Mouse (Mus musculus): ENCODE results near the gene Col18a1. TPM values are rescaled to one million over a fixed set of nuclear protein-coding genes. Genes with fewer than 3 reads are reported as not detected.
"Not testable (repeated sequence)": the region's sequence is repeated elsewhere in the genome, so short reads cannot be mapped to it uniquely, and the experiment has no call there.

The Col18a1 gene
- polyA plus RNA-seq, 1 experiment from 2014 or later, result 33.6 TPM

GRCm38 (mm10) chr10:77147545-77147944 is 18.8 kb downstream of the Col18a1 start:
- peaks cover 27% of the 10 kb centered on the region for H3K4me1 ChIP-seq
- H3K27me3 ChIP-seq (replicated peaks), result no peaks in the 10 kb centered on the region
- H3K9ac ChIP-seq, result no peak overlapping the region
- no peaks in the 10 kb centered on the region for H3K9me3 ChIP-seq
- no peak overlapping the region for H3K27ac ChIP-seq
- no peaks in the 10 kb centered on the region for H3K36me3 ChIP-seq (replicated peaks)
- H3K4me3 ChIP-seq, result no peak overlapping the region
- no peak overlapping the region for H3K4me2 ChIP-seq
- 94% methylated on average over 10 of the region's 10 CpGs for WGBS
- ATAC-seq (replicated peaks), result no peak

DNA sequence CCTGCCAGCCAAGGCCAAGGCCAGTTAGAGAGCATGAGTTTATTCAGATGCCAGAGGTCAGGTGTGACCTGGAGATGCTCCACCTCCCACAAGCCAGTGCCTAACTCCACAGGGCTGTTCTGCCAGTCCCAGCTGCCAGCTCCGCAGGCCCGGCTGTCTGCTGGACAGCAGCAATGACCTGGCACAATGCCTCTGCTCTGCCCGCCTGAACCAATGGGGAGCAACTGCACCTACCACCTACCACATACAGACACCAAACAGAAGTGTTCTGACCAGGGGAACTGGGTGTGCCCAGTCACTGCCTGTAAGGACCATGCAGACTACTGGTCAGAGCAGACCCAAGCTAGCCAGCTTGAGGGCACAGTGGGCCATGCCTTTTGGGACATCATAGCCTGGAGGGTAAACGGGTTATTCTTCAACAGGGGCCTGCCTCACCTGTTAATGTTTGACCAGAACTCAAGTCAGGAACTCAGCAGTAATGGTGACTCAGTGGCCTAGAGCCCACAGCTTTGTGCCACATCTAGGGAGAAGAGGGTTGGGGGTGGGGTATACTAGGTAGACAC is 19.4 kb downstream of the Col18a1 start:
- Histone ChIP-seq H3K4me2 (no peak overlapping the region), H3K9me3 (no peaks in the 10 kb centered on the region), H3K4me1 (peaks cover 21% of the 10 kb centered on the region), H3K27ac (no peak overlapping the region), H3K27me3 (replicated peaks) (no peaks in the 10 kb centered on the region), H3K9ac (no peak overlapping the region), H3K36me3 (replicated peaks) (no peaks in the 10 kb centered on the region), H3K4me3 (no peak overlapping the region)
- no peak for ATAC-seq (replicated peaks)
- 82% methylated on average over 4 of the region's 4 CpGs for WGBS

- Histone ChIP-seq H3K4me1 (peaks cover 11% of the 10 kb centered on the region), H3K4me2 (no peak overlapping the region), H3K9ac (no peak overlapping the region), H3K9me3 (no peaks in the 10 kb centered on the region), H3K4me3 (no peak overlapping the region), H3K27ac (no peak overlapping the region), H3K27me3 (replicated peaks) (no peaks in the 10 kb centered on the region), H3K36me3 (replicated peaks) (no peaks in the 10 kb centered on the region)
- WGBS, result 27% methylated on average over 1 of the region's 1 CpGs
- ATAC-seq (replicated peaks), result no peak
These were observed 20.4 kb downstream of the Col18a1 start for GRCm38 (mm10) chr10:77145946-77146345.

DNA sequence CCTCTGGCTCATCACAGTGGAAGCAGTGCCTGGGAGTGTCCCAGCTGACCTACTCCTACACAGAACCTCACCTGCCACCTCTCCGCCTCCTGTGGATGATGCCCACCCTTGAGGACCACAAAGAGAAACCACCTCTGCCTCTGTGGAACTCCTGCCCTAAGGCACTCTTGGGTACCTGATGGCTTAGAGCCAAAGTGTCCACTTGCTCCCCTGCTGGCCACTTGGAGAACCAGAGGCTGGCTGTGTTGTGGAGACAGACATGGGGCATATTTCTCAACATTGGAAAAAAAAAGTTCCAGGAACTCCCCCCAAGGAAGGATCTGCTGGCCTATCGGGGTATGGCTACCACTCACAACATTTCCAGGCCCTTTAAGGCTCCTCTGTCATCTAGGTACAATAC is 22.0 kb downstream of the Col18a1 start:
- no peaks in the 10 kb centered on the region for H3K9me3 ChIP-seq
- no peak overlapping the region for H3K4me2 ChIP-seq
- no peak for ATAC-seq (replicated peaks)
- no peaks in the 10 kb centered on the region for H3K4me1 ChIP-seq
- WGBS, result 95% methylated on average over 2 of the region's 2 CpGs
- no peaks in the 10 kb centered on the region for H3K36me3 ChIP-seq (replicated peaks)
- no peaks in the 10 kb centered on the region for H3K27me3 ChIP-seq (replicated peaks)
- H3K4me3 ChIP-seq, result no peak overlapping the region
- no peak overlapping the region for H3K9ac ChIP-seq
- H3K27ac ChIP-seq, result no peak overlapping the region

DNA sequence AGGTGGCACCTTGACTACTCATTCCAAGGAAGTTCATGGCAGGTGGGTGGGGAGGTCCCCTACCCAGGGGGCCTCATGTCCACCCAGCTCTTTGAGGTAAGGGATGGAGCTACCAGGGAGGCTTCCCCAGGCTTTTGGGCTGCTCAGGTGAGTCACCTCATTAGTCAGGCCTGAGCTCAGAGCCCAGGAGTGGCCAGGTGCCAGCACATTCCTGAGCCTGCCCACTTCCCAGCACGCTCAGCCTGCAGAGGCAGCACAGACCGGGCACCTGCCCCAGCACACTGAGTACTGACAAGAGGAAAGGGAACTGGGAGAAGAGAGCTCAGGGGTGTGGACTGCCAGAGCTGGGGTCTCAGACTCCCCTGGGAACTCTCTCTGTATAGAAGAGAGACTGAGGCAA is 24.0 kb downstream of the Col18a1 start:
- Histone ChIP-seq H3K36me3 (replicated peaks) (no peaks in the 10 kb centered on the region), H3K27ac (no peak overlapping the region)
- WGBS, result 98% methylated on average over 2 of the region's 2 CpGs

DNA sequence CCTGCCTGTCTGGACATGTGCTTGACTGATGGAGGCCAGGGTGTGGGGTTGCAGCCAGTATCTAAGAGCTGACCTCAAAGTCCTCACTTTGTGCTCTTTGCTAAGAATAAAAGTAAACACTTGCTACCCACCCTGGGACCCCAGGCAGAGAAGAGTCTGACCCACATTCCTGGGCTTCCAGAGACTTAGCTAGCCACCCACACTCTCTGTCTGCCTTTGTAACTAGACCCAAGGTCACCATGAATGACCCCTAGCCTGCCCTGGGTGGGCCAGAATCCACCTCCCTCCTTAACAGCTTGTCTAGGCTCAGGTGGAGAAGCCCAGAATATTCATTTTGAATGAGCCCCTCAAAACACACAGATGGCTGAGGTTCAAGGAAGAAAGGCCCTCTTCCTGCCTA is 28.0 kb downstream of the Col18a1 start:
- Histone ChIP-seq H3K27ac (no peak overlapping the region), H3K9me3 (no peaks in the 10 kb centered on the region), H3K4me1 (no peaks in the 10 kb centered on the region), H3K4me3 (no peak overlapping the region), H3K9ac (no peak overlapping the region), H3K4me2 (no peak overlapping the region), H3K27me3 (replicated peaks) (no peaks in the 10 kb centered on the region), H3K36me3 (replicated peaks) (no peaks in the 10 kb centered on the region)
- ATAC-seq (replicated peaks), result no peak

More for the DNA sequence above, 24.0 kb downstream of the Col18a1 start:
- Histone ChIP-seq H3K9me3 (no peaks in the 10 kb centered on the region), H3K27me3 (replicated peaks) (no peaks in the 10 kb centered on the region), H3K4me1 (no peaks in the 10 kb centered on the region), H3K9ac (no peak overlapping the region), H3K4me3 (no peak overlapping the region), H3K4me2 (no peak overlapping the region)
- no peak for ATAC-seq (replicated peaks)

DNA sequence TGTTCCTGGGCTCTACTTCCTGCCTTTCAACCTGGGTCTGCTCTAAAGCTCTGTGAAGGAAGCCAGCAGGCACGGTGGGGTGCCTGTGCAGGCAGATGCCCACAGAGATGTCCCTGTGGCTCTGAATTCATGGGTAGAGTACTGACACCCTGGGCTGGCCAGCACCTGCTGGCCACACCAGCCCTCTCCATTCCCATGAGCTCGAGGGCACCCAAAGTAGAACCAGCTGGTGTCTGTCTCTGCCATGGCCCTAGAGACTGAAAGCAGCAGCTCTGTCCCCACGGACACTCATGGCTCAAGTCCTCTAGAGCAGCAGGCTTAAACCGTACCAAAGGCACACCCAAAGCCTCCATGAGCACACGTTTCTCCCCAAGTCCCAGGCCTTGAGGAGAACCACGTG is 30.1 kb downstream of the Col18a1 start:
- H3K9me3 ChIP-seq, result no peaks in the 10 kb centered on the region
- H3K27ac ChIP-seq, result no peak overlapping the region
- H3K4me2 ChIP-seq, result no peak overlapping the region
- peaks cover 7% of the 10 kb centered on the region; the same call in 1 of the 2 replicates for H3K4me1 ChIP-seq
- WGBS, result 88% methylated on average over 6 of the region's 6 CpGs
- H3K36me3 ChIP-seq (replicated peaks), result no peaks in the 10 kb centered on the region
- no peak overlapping the region for H3K9ac ChIP-seq
- no peak overlapping the region for H3K4me3 ChIP-seq
- ATAC-seq (replicated peaks), result no peak
- H3K27me3 ChIP-seq (replicated peaks), result no peaks in the 10 kb centered on the region

GRCm38 (mm10) chr10:77135274-77135829 is 31.0 kb downstream of the Col18a1 start:
- Histone ChIP-seq H3K9ac (no peak overlapping the region), H3K4me1 (peaks cover 12% of the 10 kb centered on the region; the same call in 1 of the 2 replicates)
- no peak for ATAC-seq (replicated peaks)

GRCm38 (mm10) chr10:77134807-77135152 is 31.6 kb downstream of the Col18a1 start:
- H3K4me1 ChIP-seq, result peaks cover 16% of the 10 kb centered on the region; the same call in 1 of the 2 replicates
- not testable (repeated sequence) for H3K4me3 ChIP-seq; H3K9me3 ChIP-seq; ATAC-seq (replicated peaks); H3K27me3 ChIP-seq (replicated peaks); H3K4me2 ChIP-seq; H3K36me3 ChIP-seq (replicated peaks); H3K27ac ChIP-seq; H3K9ac ChIP-seq
- 65% methylated on average over 6 of the region's 6 CpGs for WGBS

More at GRCm38 (mm10) chr10:77135274-77135829, 31.0 kb downstream of the Col18a1 start:
- no peaks in the 10 kb centered on the region for H3K27me3 ChIP-seq (replicated peaks)
- no peaks in the 10 kb centered on the region for H3K9me3 ChIP-seq
- no peaks in the 10 kb centered on the region for H3K36me3 ChIP-seq (replicated peaks)
- H3K4me3 ChIP-seq, result no peak overlapping the region
- H3K4me2 ChIP-seq, result no peak overlapping the region
- no peak overlapping the region for H3K27ac ChIP-seq
- WGBS, result 90% methylated on average over 5 of the region's 5 CpGs

DNA sequence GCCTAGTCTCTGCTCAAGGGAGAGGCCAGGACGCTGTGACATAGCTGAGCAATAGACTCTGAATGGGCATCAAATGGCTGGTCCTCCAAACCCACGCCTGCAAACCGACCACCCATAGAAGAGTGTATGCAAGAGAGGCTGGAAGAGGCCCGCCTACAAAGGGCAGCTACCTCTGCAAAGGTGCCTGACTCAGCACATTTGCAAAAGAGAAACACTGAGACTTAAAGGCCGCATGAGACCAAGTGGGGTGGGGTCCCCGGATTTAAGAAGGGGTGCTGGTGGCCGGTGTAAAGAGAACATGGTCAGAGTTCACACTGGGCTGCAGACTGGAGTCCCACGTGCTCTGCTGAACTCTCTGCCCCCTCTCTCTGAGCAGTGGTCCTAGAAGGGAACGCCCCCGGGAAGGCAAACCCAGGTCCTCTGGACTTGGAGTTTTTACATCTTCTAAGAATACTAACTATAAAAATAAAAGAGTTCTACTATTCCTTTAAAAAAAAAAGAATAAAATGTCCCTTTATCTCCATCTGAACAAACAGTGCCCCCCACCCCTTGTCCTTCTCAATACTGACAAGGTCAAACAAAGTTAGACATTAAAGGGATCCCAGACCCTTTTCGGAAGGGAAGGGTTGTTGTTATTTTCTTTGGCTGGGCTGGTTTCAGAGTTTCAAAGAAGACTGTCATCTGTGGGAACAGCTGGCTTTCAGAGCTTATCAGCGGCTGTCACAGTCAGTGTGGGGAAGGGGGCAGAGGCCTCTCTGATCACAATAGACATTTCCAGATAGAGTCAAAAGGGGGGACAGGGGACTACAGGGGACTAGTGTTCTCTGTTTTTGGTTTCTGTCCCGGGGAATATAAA is 32.2 kb downstream of the Col18a1 start:
- H3K4me3 ChIP-seq, result no peak overlapping the region
- no peaks in the 10 kb centered on the region for H3K27me3 ChIP-seq (replicated peaks)
- no peak overlapping the region for H3K9ac ChIP-seq
- no peak for ATAC-seq (replicated peaks)
- peaks cover 16% of the 10 kb centered on the region; the same call in 1 of the 2 replicates for H3K4me1 ChIP-seq
- H3K27ac ChIP-seq, result no peak overlapping the region
- H3K9me3 ChIP-seq, result no peaks in the 10 kb centered on the region
- no peak overlapping the region for H3K4me2 ChIP-seq
- no peaks in the 10 kb centered on the region for H3K36me3 ChIP-seq (replicated peaks)
- 45% methylated on average over 13 of the region's 13 CpGs for WGBS

- no peak overlapping the region for H3K4me2 ChIP-seq
- ATAC-seq (replicated peaks), result no peak
- no peaks in the 10 kb centered on the region for H3K36me3 ChIP-seq (replicated peaks)
- no peaks in the 10 kb centered on the region for H3K27me3 ChIP-seq (replicated peaks)
- no peak overlapping the region for H3K4me3 ChIP-seq
- WGBS, result 28% methylated on average over 11 of the region's 11 CpGs
- H3K4me1 ChIP-seq, result peaks cover 16% of the 10 kb centered on the region; the same call in 1 of the 2 replicates
- no peak overlapping the region for H3K27ac ChIP-seq
- no peak overlapping the region for H3K9ac ChIP-seq
- no peaks in the 10 kb centered on the region for H3K9me3 ChIP-seq
These were observed 34.2 kb downstream of the Col18a1 start for GRCm38 (mm10) chr10:77132118-77132517.

DNA sequence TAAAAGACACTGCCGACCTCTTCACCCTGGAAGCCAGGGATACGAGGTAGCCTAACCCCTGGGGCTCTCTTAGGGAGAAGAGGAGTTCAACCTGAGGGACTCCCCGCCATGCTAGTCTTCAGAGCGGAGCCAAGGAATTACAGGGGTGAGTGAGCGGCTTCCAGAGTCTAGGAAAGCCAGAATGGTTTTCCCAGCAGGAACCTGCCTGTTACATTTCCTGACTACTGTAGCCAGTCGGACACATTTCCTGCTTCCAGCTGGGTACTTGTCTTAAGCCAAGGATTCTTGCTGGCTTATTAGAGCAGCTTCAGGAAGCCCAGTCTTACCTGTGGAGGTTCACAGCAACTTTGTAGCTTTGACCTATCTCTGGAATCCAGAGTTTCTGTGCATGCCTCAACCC is 34.8 kb downstream of the Col18a1 start:
- Histone ChIP-seq H3K4me1 (peaks cover 16% of the 10 kb centered on the region; the same call in 1 of the 2 replicates), H3K27ac (no peak overlapping the region), H3K4me2 (no peak overlapping the region), H3K9ac (no peak overlapping the region), H3K9me3 (no peaks in the 10 kb centered on the region), H3K36me3 (replicated peaks) (no peaks in the 10 kb centered on the region), H3K4me3 (no peak overlapping the region), H3K27me3 (replicated peaks) (no peaks in the 10 kb centered on the region)
- ATAC-seq (replicated peaks), result no peak
- WGBS, result 46% methylated on average over 6 of the region's 6 CpGs

Measured in midbrain, embryonic 15.5 days (tissue).